Mouse (Mus musculus) spleen, adult 2 months (tissue): ENCODE measurements around the gene Nusap1.

Source experiments
- CTCF ChIP-seq: fragments of 200-500 bp; IDR thresholded peaks from 2 replicates; pipeline ENCODE4 v1.5.1; 2011; ENCODE audit warnings: mild to moderate bottlenecking, inconsistent platforms; ENCODE audit not compliant: insufficient read depth, insufficient read length, insufficient replicate concordance; ENCODE audit errors: extremely low read depth
- POLR2A ChIP-seq: fragments of 200-500 bp; IDR thresholded peaks from 2 replicates; pipeline ENCODE4 v1.6.1; 2011; ENCODE audit warnings: low read depth, low read length, inconsistent platforms

GRCm38 (mm10) chr2:119698472-119698871 is 80.4 kb downstream of the Nusap1 start:
- TF ChIP-seq CTCF (no peak), POLR2A (no peak)
